Mouse (Mus musculus) heart, embryonic 10.5 days (tissue): Measurements from ENCODE around the gene Chil4. TPM values are rescaled to one million over a fixed set of nuclear protein-coding genes. Genes with fewer than 3 reads are reported as not detected.
"Not testable (repeated sequence)": the region's sequence is repeated elsewhere in the genome, so short reads cannot be mapped to it uniquely, and the experiment has no call there.

Experiments
- DNase-seq: peaks from one replicate; pipeline ENCODE4 v3.0.0-alpha.2; 2017; ENCODE audit warnings: low spot score
- H3K27ac ChIP-seq: fragments of 300-500 bp; sonication (generic); 2 replicates; pipeline ENCODE4 v1.5.1; 2016; ENCODE audit warnings: mild to moderate bottlenecking
- H3K27me3 ChIP-seq: fragments of 300-500 bp; sonication (generic); 2 replicates; pipeline ENCODE4 v1.6.1; 2016; ENCODE audit warnings: mild to moderate bottlenecking; ENCODE audit not compliant: poor library complexity, insufficient read depth, severe bottlenecking
- H3K36me3 ChIP-seq: fragments of 300-500 bp; sonication (generic); 2 replicates; pipeline ENCODE4 v1.6.1; 2016; ENCODE audit warnings: mild to moderate bottlenecking, moderate library complexity
- H3K4me1 ChIP-seq: fragments of 300-500 bp; sonication (generic); 2 replicates; pipeline ENCODE4 v1.6.1; 2016; ENCODE audit warnings: mild to moderate bottlenecking
- H3K4me3 ChIP-seq: fragments of 300-500 bp; sonication (generic); 2 replicates; pipeline ENCODE4 v1.5.1; 2016; ENCODE audit warnings: mild to moderate bottlenecking, moderate library complexity
- H3K9me3 ChIP-seq: fragments of 300-500 bp; sonication (generic); 2 replicates; pipeline ENCODE4 v1.6.1; 2016; ENCODE audit warnings: mild to moderate bottlenecking, moderate library complexity
- WGBS: fragments of 180-500 bp; shearing (Covaris S2); methylation state at CpG from one replicate; pipeline ENCODE4 v1.1.7; 2016; 5-methylcytosine and 5-hydroxymethylcytosine counted together
- polyA plus RNA-seq: library from polyadenylated mRNA; unstranded; fragments of >200 nt; fragmentation: Nextera tagmentation; extraction: Ambion mirVana; gene quantifications from 2 replicates; pipeline ENCODE4 v1.2.1, GENCODE M21; 2016

Chil4 gene
- not detected in 2 replicates for polyA plus RNA-seq

GRCm38 (mm10) chr3:106219407-106219806 is at the start of gene Chil4:
Gene Chil4 (minus strand): TSS chr3:106219507.
- Histone ChIP-seq H3K9me3 (0 out of 2 replicates have a peak, but pooled peaks cover 2% of the 10 kb centered on the region), H3K4me1 (no peaks in the 10 kb centered on the region), H3K27ac (no peak within 1 kb of the TSS), H3K27me3 (no peaks in the 10 kb centered on the region), H3K4me3 (no peak within 1 kb of the TSS), H3K36me3 (no peaks in the 10 kb centered on the region)
- 86% methylated on average over 2 of the region's 2 CpGs for WGBS
- DNase-seq: no peak

DNA sequence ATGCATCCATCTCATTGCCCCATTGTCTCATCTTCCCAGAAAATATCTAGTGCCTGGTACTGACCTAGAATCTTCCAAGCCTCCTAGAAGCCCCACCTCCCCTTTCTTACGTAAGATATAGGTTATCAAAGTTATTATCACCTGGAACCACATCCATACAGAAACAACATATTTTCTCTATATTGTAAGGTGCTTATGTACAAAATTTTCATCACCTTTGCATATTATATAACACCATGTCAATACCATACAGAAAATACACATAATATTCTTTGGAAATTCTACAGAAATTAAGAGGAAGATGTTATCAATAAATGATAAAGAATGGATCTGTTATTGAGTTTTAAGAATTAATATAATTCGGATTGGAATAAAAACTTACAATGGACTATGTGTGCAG is 46.5 kb upstream of the Chil4 start:
- no peak overlapping the region for H3K27ac ChIP-seq
- peaks cover 10% of the 10 kb centered on the region for H3K9me3 ChIP-seq
- DNase-seq: no peak
- no peaks in the 10 kb centered on the region for H3K4me1 ChIP-seq
- WGBS: 67% methylated on average over 2 of the region's 2 CpGs
- H3K36me3 ChIP-seq: no peaks in the 10 kb centered on the region
- H3K4me3 ChIP-seq: no peak overlapping the region
- H3K27me3 ChIP-seq: no peaks in the 10 kb centered on the region

DNA sequence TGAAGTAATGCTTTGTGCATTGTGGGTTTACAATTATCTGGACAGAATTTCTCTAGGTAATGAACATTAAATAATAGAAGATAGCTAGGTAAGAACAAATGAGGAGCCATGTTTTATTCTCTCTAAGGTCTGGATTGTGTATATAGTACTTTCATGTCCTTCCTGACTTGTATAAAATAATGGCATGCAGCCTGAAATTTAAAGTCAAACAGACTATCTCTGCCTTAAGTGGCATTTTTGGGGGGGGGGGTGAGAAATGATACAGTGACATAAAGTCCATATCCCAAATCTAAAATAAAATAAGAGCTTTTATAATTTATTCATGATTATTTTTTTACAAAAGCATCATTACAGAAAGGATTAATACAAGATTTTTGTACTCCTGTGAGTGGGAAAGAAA is 45.5 kb upstream of the Chil4 start:
- Histone ChIP-seq H3K4me3 (no peak overlapping the region), H3K27ac (no peak overlapping the region), H3K9me3 (peaks cover 10% of the 10 kb centered on the region), H3K4me1 (no peaks in the 10 kb centered on the region), H3K27me3 (no peaks in the 10 kb centered on the region), H3K36me3 (no peaks in the 10 kb centered on the region)
- DNase-seq: no peak

DNA sequence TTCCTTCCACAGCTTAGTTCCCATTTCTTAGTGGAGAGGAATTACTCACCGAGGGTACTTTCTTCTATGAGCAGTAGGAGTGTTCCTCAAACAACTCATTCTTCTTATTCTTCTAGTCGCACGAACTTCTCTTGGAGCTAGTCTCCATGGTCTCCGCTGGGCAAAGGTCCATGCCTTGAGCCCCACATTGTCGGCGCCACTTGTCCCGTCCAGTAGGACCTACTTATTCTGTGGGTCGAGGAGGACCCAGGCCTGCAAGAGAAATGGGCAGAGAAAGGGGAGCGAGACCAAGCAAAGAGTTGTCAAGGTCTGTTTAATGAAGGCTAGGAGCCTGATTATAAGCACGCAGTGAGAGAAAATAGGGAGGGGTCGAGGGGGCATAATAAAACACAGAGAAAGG is 37.8 kb upstream of the Chil4 start:
- not testable (repeated sequence) for H3K27me3 ChIP-seq, H3K27ac ChIP-seq, H3K4me3 ChIP-seq, H3K36me3 ChIP-seq, H3K4me1 ChIP-seq, DNase-seq
- WGBS: 85% methylated on average over 11 of the region's 11 CpGs
- H3K9me3 ChIP-seq: peaks cover 31% of the 10 kb centered on the region

GRCm38 (mm10) chr3:106252719-106253118 is 33.4 kb upstream of the Chil4 start:
- Histone ChIP-seq H3K4me1 (no peaks in the 10 kb centered on the region), H3K36me3 (no peaks in the 10 kb centered on the region), H3K27me3 (no peaks in the 10 kb centered on the region), H3K9me3 (peaks cover 34% of the 10 kb centered on the region), H3K4me3 (no peak overlapping the region), H3K27ac (no peak overlapping the region)
- 75% methylated on average over 6 of the region's 6 CpGs for WGBS
- no peak for DNase-seq

DNA sequence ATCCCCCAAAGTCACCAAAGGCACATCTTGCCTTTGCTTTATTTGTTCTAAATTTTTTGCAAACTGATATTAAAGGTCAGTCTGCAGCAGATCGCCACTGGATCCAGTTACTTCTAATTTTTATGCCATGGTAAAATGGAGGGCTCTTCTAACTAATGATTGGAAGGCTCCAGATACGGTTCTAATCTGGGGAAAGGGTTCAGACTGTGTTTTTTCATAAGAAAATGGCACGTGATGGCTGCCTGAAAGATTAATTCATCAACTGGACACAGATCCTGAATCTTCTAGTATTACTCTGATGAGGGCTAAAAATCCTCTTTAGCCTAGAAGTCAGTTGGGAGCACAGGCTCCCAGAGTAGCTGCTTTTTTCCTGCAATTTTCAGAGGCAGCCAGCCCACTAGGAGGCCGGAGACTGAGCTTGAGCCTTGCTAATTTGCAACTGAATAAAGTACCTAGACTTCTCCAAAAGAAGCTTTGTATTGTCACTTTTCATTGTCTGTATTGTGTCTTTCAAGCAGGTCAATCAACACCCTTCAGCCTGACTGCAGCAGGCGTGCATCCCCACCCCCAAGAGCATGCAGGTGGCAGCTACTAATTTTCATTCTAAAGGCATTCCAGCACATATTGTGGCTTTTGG is 31.6 kb upstream of the Chil4 start:
- not testable (repeated sequence) for H3K27ac ChIP-seq, H3K36me3 ChIP-seq, DNase-seq, H3K4me3 ChIP-seq, H3K27me3 ChIP-seq, H3K4me1 ChIP-seq
- WGBS: 69% methylated on average over 5 of the region's 5 CpGs
- peaks cover 23% of the 10 kb centered on the region for H3K9me3 ChIP-seq

DNA sequence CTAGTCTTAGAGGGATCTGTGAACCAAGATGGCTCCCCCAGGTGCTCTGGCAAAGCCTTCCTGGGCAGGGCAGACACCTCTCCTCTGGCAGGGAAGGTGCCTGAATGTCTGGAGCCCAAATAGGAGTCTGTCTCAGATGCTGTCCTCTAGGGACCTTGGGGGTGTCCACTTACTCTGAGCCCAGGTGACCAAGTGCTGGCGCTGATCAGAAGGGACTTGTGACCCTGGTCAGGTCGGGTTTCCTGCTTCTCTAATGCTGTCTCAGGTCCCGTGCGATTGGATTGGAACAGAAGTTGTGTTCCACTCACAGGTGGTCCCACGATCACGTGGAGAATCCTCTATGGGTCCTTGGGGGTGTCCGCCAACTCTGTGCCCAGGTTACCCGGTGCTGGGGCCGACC is 28.1 kb upstream of the Chil4 start:
- peaks cover 14% of the 10 kb centered on the region for H3K9me3 ChIP-seq
- H3K4me1 ChIP-seq: not testable (repeated sequence)
- WGBS: 81% methylated on average over 9 of the region's 9 CpGs

GRCm38 (mm10) chr3:106240210-106240609 is 20.9 kb upstream of the Chil4 start:
- not testable (repeated sequence) for H3K4me1 ChIP-seq, H3K27ac ChIP-seq, H3K36me3 ChIP-seq, H3K27me3 ChIP-seq, DNase-seq, H3K4me3 ChIP-seq
- H3K9me3 ChIP-seq: peaks cover 13% of the 10 kb centered on the region
- 81% methylated on average over 1 of the region's 1 CpGs for WGBS

More for the DNA sequence above, 28.1 kb upstream of the Chil4 start:
- H3K27ac ChIP-seq, DNase-seq, H3K27me3 ChIP-seq, H3K4me3 ChIP-seq, H3K36me3 ChIP-seq: not testable (repeated sequence)

DNA sequence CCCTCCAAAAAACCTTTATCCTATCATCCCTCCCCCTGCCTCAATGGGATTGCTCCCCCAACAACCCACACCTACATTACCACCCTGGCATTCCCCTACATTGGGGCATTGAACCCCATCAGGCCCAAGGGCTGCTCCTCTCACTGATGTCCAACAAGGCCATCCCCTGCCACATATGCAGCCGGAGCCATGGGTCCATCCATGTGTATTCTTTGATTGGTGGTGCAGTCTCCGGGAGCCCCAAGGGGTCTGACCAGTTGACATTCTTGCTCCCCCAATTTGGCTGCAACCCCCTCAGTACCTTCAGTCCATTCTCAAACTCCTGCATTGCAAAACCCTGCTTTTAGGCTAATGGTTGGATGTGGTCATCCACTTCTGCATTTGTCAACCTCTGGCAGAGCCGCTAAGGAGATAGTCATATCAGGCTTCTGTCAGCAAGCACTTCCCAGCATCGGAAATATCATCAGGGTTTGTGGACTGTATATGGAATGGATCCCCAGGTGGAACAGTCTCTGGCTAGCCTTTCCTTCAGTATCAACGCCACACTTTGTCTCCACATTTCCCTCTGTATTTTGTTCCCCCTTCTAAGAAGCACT is 20.0 kb upstream of the Chil4 start:
- H3K36me3 ChIP-seq: no peaks in the 10 kb centered on the region
- no peaks in the 10 kb centered on the region for H3K4me1 ChIP-seq
- 76% methylated on average over 5 of the region's 5 CpGs for WGBS
- peaks cover 16% of the 10 kb centered on the region for H3K9me3 ChIP-seq
- no peak for DNase-seq
- no peak overlapping the region for H3K4me3 ChIP-seq
- H3K27ac ChIP-seq: no peak overlapping the region
- no peaks in the 10 kb centered on the region for H3K27me3 ChIP-seq

GRCm38 (mm10) chr3:106223391-106223790 is 4.1 kb upstream of the Chil4 start:
- DNase-seq, H3K4me1 ChIP-seq, H3K27ac ChIP-seq, H3K36me3 ChIP-seq, H3K4me3 ChIP-seq, H3K27me3 ChIP-seq: not testable (repeated sequence)
- WGBS: 57% methylated on average over 3 of the region's 3 CpGs
- peaks cover 13% of the 10 kb centered on the region for H3K9me3 ChIP-seq

- H3K4me3 ChIP-seq: no peak overlapping the region
- H3K4me1 ChIP-seq: no peaks in the 10 kb centered on the region
- H3K36me3 ChIP-seq: no peaks in the 10 kb centered on the region
- WGBS: 79% methylated on average over 1 of the region's 1 CpGs
- H3K27me3 ChIP-seq: no peaks in the 10 kb centered on the region
- no peak for DNase-seq
- peaks cover 13% of the 10 kb centered on the region for H3K9me3 ChIP-seq
- no peak overlapping the region for H3K27ac ChIP-seq
Observed at GRCm38 (mm10) chr3:106221625-106222265, 2.4 kb upstream of the Chil4 start.

GRCm38 (mm10) chr3:106218284-106218954 is 888 bp downstream of the Chil4 start:
- not testable (repeated sequence) for H3K27me3 ChIP-seq

DNA sequence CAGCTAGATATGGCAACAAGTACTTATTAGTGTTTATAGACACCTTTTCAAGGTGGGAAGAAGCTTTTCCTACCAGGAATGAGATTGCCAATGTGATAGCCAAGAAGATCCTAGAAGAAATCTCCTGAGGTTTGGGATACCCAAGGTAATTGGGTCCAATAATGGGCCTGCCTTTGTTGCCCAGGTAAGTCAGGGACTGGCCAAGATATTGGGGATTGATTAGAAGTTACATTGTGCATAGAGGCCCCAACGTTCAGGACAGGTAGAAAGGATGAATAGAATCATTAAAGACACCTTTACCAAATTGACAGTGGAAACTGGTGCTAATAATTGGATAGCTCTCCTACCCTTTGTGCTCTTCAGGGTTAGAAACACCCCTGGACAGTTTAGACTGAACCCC is 21.3 kb downstream of the Chil4 start:
- WGBS: 60% methylated on average over 1 of the region's 1 CpGs
- not testable (repeated sequence) for H3K4me1 ChIP-seq, H3K4me3 ChIP-seq, DNase-seq, H3K36me3 ChIP-seq, H3K27ac ChIP-seq, H3K27me3 ChIP-seq
- H3K9me3 ChIP-seq: peaks cover 36% of the 10 kb centered on the region

More at GRCm38 (mm10) chr3:106218284-106218954, 888 bp downstream of the Chil4 start:
- 79% methylated on average over 4 of the region's 4 CpGs for WGBS
- not testable (repeated sequence) for H3K4me1 ChIP-seq, H3K4me3 ChIP-seq, DNase-seq, H3K36me3 ChIP-seq, H3K9me3 ChIP-seq, H3K27ac ChIP-seq
